Mouse (Mus musculus): ENCODE measurements at regions not wholly inside any gene's neighbourhood (a gene's known extent, or its start where the extent isn't known, plus 50 kb on each side); places are given as distances from the start of the nearest gene placed in this dataset.

DNA sequence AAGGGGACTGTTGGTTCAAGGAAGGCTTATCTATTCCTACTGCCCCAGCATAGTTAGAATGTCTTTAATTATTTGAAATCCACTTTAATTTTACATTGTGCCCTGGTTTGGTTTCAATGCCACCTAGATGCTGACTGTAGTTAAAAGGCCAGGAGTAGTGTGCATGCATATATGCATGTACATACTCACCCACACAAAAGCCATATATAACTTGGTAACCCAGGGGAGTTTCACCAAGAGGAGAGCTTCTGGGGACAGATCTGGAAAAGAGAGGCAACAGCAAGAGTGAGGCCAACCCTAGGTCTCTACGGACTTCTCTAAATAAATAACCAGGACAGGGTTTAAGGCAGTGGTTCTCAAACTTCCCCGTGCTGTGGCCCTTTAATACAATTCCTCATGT is 219.3 kb upstream of the Pdzrn3 start:
- ATAC-seq (ENCODE audit: insufficient read depth) (no peak), DNase-seq (no peak)
- H3K4me2 ChIP-seq: no peak overlapping the region
- 74% methylated on average over 2 of the region's 2 CpGs for WGBS
- H3K36me3 ChIP-seq (ENCODE audit: insufficient read depth): no peaks in the 10 kb centered on the region
- H3K27ac ChIP-seq (ENCODE audit: low read depth): no peak overlapping the region
- H3K9me3 ChIP-seq (ENCODE audit: low read depth, low read length): no peaks in the 10 kb centered on the region
- no peaks in the 10 kb centered on the region for H3K4me1 ChIP-seq (ENCODE audit: insufficient read depth)
- no peak for TF ChIP-seq CTCF (IDR thresholded peaks at IDR 0.05; ENCODE audit: low read depth)
- no peak overlapping the region for H3K4me3 ChIP-seq (ENCODE audit: low read depth, low read length)
- H3K27me3 ChIP-seq (ENCODE audit: insufficient read depth, low read length): no peaks in the 10 kb centered on the region
- no peak overlapping the region for H3K9ac ChIP-seq

DNA sequence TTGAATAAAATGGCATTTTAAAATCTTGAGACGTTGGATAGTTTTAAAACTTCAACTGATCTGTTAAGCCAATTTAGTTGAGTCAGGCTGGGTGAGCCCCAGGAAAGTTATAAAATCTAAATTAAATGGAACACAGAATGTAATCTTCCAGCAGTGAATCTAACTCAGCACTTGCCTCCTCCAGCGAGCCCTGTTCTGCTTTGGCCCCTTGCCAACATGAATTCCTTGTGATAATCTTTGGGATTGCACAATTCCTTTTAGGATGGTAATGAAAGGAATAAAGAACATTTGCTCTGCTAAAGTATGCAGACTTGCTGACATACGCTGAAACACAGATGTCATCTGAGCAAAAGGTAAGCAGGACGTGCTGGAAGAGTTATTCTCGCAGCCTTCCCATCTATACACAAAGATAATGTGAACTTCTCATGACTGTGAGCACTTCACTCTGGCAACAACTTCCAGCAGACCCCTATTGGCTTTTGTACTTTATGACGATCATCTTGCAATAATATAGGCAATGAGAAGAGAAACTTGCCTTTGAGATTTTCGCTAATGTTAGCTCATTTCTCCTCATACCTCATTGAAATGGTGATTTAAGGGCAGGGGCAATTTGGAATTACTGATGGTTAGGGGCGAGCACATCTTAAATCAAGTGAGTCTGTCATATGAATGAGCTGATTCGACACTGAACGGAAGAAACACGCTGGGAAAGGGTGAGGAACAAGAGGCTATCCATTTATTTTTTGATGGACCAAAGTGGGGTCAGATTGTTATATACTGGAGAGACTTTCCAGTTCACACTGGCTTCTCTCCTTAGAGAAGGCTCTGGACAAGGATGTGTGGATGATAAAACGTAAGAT is 216.3 kb upstream of the Pdzrn3 start:
- Histone ChIP-seq H3K4me3 (ENCODE audit: low read depth, low read length) (no peak overlapping the region), H3K4me2 (0 out of 2 replicates have a peak overlapping the region, but pooled peaks have one; percentile 13), H3K27me3 (ENCODE audit: insufficient read depth, low read length) (no peaks in the 10 kb centered on the region), H3K9ac (no peak overlapping the region), H3K36me3 (ENCODE audit: insufficient read depth) (no peaks in the 10 kb centered on the region), H3K27ac (ENCODE audit: low read depth) (no peak overlapping the region), H3K4me1 (ENCODE audit: insufficient read depth) (no peaks in the 10 kb centered on the region), H3K9me3 (ENCODE audit: low read depth, low read length) (no peaks in the 10 kb centered on the region)
- peak; percentile 93 for DNase-seq
- ATAC-seq (ENCODE audit: insufficient read depth): peak; percentile 93
- TF ChIP-seq CTCF (IDR thresholded peaks at IDR 0.05; ENCODE audit: low read depth): no peak
- WGBS: 32% methylated on average over 12 of the region's 12 CpGs

DNA sequence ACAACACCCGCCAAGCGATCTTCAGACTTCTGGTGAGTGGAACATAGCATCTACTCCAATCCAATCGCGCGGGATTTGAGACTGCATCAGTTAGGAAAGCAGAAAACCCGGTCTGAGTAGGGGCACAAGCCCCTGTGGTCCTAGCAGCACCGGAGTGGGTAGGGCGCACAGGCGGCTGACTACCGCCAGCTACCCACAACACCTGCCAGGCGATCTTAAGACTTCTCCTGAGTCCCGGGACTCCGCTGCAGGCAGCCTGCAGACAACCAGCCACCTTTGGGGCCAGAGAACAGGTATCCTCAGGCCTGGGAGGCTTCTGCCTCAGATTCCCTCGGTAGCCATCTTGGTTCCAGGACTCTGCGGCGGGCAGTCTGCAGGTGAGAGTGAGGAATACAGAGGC is 208.2 kb upstream of the Pdzrn3 start:
- Histone ChIP-seq H3K4me2 (no peak overlapping the region), H3K9me3 (ENCODE audit: low read depth, low read length) (no peaks in the 10 kb centered on the region), H3K27me3 (ENCODE audit: insufficient read depth, low read length) (no peaks in the 10 kb centered on the region), H3K27ac (ENCODE audit: low read depth) (no peak overlapping the region), H3K36me3 (ENCODE audit: insufficient read depth) (no peaks in the 10 kb centered on the region), H3K9ac (no peak overlapping the region), H3K4me3 (ENCODE audit: low read depth, low read length) (no peak overlapping the region), H3K4me1 (ENCODE audit: insufficient read depth) (no peaks in the 10 kb centered on the region)
- ATAC-seq (ENCODE audit: insufficient read depth) (no peak), DNase-seq (no peak)
- TF ChIP-seq CTCF (IDR thresholded peaks at IDR 0.05; ENCODE audit: low read depth): no peak
- WGBS: 74% methylated on average over 16 of the region's 16 CpGs

DNA sequence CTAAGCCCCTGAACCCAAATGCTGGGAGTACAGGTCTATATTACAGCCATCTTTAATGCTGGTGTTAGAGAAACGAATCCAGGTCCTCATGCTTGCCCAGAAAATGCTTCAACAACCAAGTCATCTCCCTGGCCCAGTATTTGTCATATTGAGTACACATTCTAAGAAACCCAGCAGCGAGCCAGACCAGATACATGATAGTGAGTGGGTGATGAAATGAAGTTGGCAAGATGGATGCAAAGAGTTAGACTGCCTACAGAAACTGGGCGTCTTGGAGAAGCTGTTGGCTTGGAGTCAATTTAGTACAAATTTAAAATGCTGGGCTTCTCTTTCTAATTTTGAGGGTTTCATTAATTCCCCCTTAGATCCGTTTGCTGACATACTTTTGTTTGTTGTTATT is 203.1 kb upstream of the Pdzrn3 start:
- ATAC-seq (ENCODE audit: insufficient read depth) (no peak), DNase-seq (peak; percentile 45)
- Histone ChIP-seq H3K27me3 (ENCODE audit: insufficient read depth, low read length) (no peaks in the 10 kb centered on the region), H3K4me1 (ENCODE audit: insufficient read depth) (no peaks in the 10 kb centered on the region), H3K4me2 (no peak overlapping the region), H3K4me3 (ENCODE audit: low read depth, low read length) (no peak overlapping the region), H3K9ac (no peak overlapping the region), H3K36me3 (ENCODE audit: insufficient read depth) (no peaks in the 10 kb centered on the region), H3K27ac (ENCODE audit: low read depth) (no peak overlapping the region), H3K9me3 (ENCODE audit: low read depth, low read length) (no peaks in the 10 kb centered on the region)
- TF ChIP-seq CTCF (IDR thresholded peaks at IDR 0.05; ENCODE audit: low read depth): no peak
- 57% methylated on average over 4 of the region's 4 CpGs for WGBS

DNA sequence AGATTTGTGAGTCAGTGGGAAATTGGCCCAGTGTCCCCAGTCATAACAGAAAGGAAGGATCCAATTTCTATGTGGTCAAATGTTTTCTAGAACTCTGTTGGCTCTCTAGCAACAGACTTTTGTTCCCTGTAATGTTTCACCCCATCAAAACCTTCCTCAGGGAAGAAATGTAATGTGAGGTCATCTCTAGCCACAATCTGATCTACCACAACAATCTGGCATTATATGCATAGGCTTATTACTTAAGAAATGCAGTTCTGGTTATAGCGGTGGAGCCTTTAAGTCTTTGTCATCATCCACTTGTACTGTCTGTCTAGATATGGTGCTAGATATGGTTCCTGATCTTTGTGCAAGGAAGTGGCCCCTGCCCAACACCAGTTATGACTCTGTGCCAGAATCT is 178.4 kb upstream of the Pdzrn3 start:
- 97% methylated on average over 1 of the region's 1 CpGs for WGBS
- no peak overlapping the region for H3K4me3 ChIP-seq (ENCODE audit: low read depth, low read length)
- H3K4me2 ChIP-seq: no peak overlapping the region
- H3K9ac ChIP-seq: no peak overlapping the region
- no peak for TF ChIP-seq CTCF (IDR thresholded peaks at IDR 0.05; ENCODE audit: low read depth)
- H3K9me3 ChIP-seq (ENCODE audit: low read depth, low read length): no peaks in the 10 kb centered on the region
- no peaks in the 10 kb centered on the region for H3K4me1 ChIP-seq (ENCODE audit: insufficient read depth)
- no peaks in the 10 kb centered on the region for H3K27me3 ChIP-seq (ENCODE audit: insufficient read depth, low read length)
- no peak for DNase-seq
- H3K27ac ChIP-seq (ENCODE audit: low read depth): no peak overlapping the region
- H3K36me3 ChIP-seq (ENCODE audit: insufficient read depth): no peaks in the 10 kb centered on the region
- ATAC-seq (ENCODE audit: insufficient read depth): no peak

DNA sequence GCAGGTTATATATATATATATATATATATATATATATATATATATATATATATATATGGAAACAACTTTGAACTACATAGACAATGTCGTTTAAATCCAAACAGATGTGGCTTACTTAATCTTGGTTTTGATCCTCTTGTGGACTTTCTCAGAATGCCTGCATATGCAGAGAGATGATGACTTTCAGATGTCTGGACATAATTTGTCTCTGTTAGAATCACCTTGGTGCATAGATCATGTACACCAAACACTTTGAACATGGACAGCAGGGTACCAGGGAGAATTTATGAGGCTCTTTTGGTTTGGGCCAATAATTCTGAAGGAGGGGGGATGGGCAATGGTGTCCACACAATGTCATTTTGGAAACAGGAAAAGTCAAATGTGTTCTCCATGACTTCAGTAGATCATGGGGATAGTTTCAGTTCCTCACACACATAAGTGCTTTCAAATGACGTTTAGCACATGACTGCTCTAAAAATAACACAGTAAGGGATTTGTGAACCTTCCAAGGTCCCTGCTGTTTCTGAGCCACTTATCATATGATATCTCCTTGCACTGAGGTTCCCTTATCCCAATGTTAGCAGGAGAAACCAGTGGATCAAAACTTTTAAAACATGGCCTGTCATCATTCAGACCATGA is 177.4 kb upstream of the Pdzrn3 start:
- Histone ChIP-seq H3K9me3 (ENCODE audit: low read depth, low read length) (no peaks in the 10 kb centered on the region), H3K4me3 (ENCODE audit: low read depth, low read length) (no peak overlapping the region), H3K4me2 (no peak overlapping the region), H3K36me3 (ENCODE audit: insufficient read depth) (no peaks in the 10 kb centered on the region), H3K27me3 (ENCODE audit: insufficient read depth, low read length) (no peaks in the 10 kb centered on the region), H3K27ac (ENCODE audit: low read depth) (no peak overlapping the region), H3K4me1 (ENCODE audit: insufficient read depth) (no peaks in the 10 kb centered on the region), H3K9ac (no peak overlapping the region)
- no peak for ATAC-seq (ENCODE audit: insufficient read depth)
- WGBS: 26% methylated on average over 2 of the region's 2 CpGs
- DNase-seq: no peak
- no peak for TF ChIP-seq CTCF (IDR thresholded peaks at IDR 0.05; ENCODE audit: low read depth)

DNA sequence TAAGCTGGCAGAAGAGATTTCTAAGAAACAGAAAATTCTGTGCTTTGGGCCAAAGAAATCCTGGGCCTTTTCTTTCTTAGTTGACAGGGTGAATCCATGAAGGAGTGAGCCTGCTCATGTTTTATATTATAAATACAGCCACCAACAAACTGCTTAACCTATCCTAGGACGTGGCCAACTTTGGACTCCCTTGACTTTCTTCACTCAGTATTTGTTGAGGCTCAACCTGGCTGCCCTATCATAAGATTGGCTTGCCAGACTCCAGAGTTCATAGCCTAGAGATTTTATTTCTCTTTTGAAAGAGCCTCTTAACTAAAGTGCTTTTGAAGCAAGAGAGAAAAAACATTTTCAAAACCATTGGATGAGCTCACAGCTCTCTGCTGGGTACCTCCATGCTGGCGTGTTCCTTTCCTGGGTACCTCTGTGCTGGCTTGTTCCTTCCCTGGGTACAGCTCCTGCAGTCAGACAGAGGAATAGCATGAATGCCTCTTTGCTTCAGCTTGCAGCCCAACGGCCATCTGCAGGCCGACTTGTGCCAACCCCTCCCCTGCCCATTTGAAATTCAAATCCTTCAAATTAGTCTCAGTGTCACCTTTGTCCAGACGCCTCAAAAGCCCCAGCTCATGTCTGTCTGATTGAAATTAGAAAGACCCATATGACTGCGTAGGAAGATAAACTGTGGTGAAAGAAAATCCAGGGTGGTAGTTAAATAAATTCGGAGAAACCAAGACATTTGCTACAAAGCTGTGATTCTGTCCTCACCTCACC is 173.0 kb upstream of the Pdzrn3 start:
- H3K4me3 ChIP-seq (ENCODE audit: low read depth, low read length): no peak overlapping the region
- no peak overlapping the region for H3K27ac ChIP-seq (ENCODE audit: low read depth)
- TF ChIP-seq CTCF (IDR thresholded peaks at IDR 0.05; ENCODE audit: low read depth): no peak
- no peaks in the 10 kb centered on the region for H3K36me3 ChIP-seq (ENCODE audit: insufficient read depth)
- H3K4me1 ChIP-seq (ENCODE audit: insufficient read depth): no peaks in the 10 kb centered on the region
- H3K9ac ChIP-seq: no peak overlapping the region
- no peaks in the 10 kb centered on the region for H3K27me3 ChIP-seq (ENCODE audit: insufficient read depth, low read length)
- ATAC-seq (ENCODE audit: insufficient read depth) (no peak), DNase-seq (no peak)
- WGBS: 28% methylated on average over 7 of the region's 7 CpGs
- no peaks in the 10 kb centered on the region for H3K9me3 ChIP-seq (ENCODE audit: low read depth, low read length)
- no peak overlapping the region for H3K4me2 ChIP-seq
